Mouse (Mus musculus): ENCODE measurements around the gene Tpm3. TPM values are rescaled to one million over a fixed set of nuclear protein-coding genes. Genes with fewer than 3 reads are reported as not detected.

Gene Tpm3
- polyA plus RNA-seq, 1 experiment from 2014 or later, result 343 TPM

DNA sequence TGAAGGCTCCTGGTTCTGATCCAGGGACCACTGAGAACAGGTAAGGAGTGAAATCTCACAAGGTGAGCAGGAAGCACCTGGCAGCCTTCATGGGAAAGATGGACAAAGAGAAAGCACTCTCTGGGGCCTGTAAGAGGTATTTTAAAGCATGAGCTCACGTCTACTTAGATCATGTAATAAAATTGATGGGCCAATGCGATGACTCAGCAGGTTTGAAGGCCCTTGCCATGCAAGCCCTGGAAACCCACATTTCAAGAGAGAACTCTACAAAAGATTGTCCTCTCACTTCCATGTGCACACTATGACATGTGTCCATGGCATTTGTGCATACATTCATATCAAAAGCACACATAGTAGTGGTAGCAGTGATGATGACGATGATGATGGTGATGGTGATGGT is 67.5 kb downstream of the Tpm3 start:
- no peaks in the 10 kb centered on the region for H3K27me3 ChIP-seq (replicated peaks; ENCODE audit: control insufficient read depth, insufficient read depth, low read length)
- H3K27ac ChIP-seq (ENCODE audit: low read depth, low read length), result no peak overlapping the region
- no peaks in the 10 kb centered on the region for H3K9me3 ChIP-seq (ENCODE audit: control insufficient read depth, low read length)
- no peak overlapping the region for H3K9ac ChIP-seq (ENCODE audit: low read depth, low read length)
- no peak for ATAC-seq
- no peak overlapping the region for H3K4me2 ChIP-seq (ENCODE audit: low read length)
- H3K4me3 ChIP-seq (ENCODE audit: low read length), result no peak overlapping the region
- H3K4me1 ChIP-seq (ENCODE audit: control insufficient read depth, insufficient read depth, low read depth, low read length), result no peaks in the 10 kb centered on the region
- no peaks in the 10 kb centered on the region for H3K36me3 ChIP-seq (ENCODE audit: control insufficient read depth, insufficient read depth, low read length)
- 93% methylated on average over 3 of the region's 3 CpGs for WGBS

DNA sequence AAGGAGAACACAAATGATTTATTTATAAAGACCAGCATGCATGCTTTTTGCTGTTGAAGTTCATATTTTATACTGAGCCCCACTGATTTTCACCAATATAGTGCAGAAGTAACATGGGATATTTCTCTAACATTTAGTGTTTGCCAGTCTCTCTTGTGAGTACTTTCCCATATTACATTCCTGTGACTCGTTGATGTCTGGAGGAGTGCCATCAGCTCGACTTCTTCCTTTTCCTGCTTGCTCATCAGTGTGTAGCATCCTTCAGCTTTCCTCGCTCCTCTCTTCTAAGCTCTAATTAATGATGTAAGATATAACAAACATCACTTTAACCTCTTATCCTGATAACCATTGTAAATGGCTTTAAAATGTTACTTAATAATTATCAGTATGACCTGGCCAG is 73.0 kb downstream of the Tpm3 start:
- Histone ChIP-seq H3K36me3 (ENCODE audit: control insufficient read depth, insufficient read depth, low read length) (no peaks in the 10 kb centered on the region), H3K27me3 (replicated peaks; ENCODE audit: control insufficient read depth, insufficient read depth, low read length) (no peaks in the 10 kb centered on the region), H3K4me1 (ENCODE audit: control insufficient read depth, insufficient read depth, low read depth, low read length) (no peaks in the 10 kb centered on the region), H3K4me3 (ENCODE audit: low read length) (no peak overlapping the region), H3K9ac (ENCODE audit: low read depth, low read length) (no peak overlapping the region), H3K4me2 (ENCODE audit: low read length) (no peak overlapping the region), H3K27ac (ENCODE audit: low read depth, low read length) (no peak overlapping the region), H3K9me3 (ENCODE audit: control insufficient read depth, low read length) (no peaks in the 10 kb centered on the region)
- ATAC-seq, result no peak
- WGBS, result 80% methylated on average over 3 of the region's 3 CpGs

DNA sequence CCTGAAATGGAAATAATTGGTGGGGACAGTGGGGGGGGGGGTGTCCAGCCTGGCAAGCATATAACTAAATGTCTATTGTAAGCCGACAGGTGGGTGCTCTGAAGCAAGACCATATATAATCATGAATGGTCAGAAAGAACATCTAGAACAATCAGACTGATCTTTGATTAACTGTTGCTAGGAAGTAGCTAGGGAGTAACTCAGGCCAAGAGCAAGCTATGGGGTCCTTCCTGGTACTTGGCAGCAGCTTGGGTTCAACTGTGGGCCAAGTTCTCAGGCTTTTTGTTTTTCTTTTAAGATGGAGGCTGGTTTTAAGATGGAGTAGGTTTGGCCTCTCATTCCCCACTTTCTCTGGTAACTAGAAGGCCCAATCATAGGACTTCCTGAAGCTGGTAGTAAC is 74.2 kb downstream of the Tpm3 start:
- Histone ChIP-seq H3K4me2 (ENCODE audit: low read length) (no peak overlapping the region), H3K9me3 (ENCODE audit: control insufficient read depth, low read length) (no peaks in the 10 kb centered on the region), H3K9ac (ENCODE audit: low read depth, low read length) (no peak overlapping the region), H3K36me3 (ENCODE audit: control insufficient read depth, insufficient read depth, low read length) (no peaks in the 10 kb centered on the region), H3K27ac (ENCODE audit: low read depth, low read length) (no peak overlapping the region), H3K27me3 (replicated peaks; ENCODE audit: control insufficient read depth, insufficient read depth, low read length) (no peaks in the 10 kb centered on the region), H3K4me1 (ENCODE audit: control insufficient read depth, insufficient read depth, low read depth, low read length) (no peaks in the 10 kb centered on the region), H3K4me3 (ENCODE audit: low read length) (no peak overlapping the region)
- WGBS, result 54% methylated on average over 1 of the region's 1 CpGs
- peak; percentile 24; the same call in 1 of the 2 replicates for ATAC-seq

MicroRNA genes within 50 kb of the gene (microRNA counts, 519-probe panel; counts per million panel counts)
- microRNA mmu-miR-190b, result 2,883 counts per million, percentile 77 among the panel's probes with 10 or more counts

Small RNA genes lying within 50 kb of the gene (microRNA-seq; reads per million reads assigned to microRNA genes)
- 21.9 reads per million, percentile 33 among the genes with 10 or more reads in this experiment for gene Mir190b

Other genes starting within 250 kb of the Tpm3 start
- gene She, start 241.3 kb upstream of the Tpm3 start, polyA plus RNA-seq (2015; fragmentation: Nextera tagmentation; extraction: Ambion mirVana), result 1.2 and 1.4 TPM in 2 replicates
- gene Il6ra, start 159.5 kb upstream of the Tpm3 start, polyA plus RNA-seq (2015; fragmentation: Nextera tagmentation; extraction: Ambion mirVana), result 1.1 and 1.2 TPM in 2 replicates
- gene Atp8b2, start 109.1 kb upstream of the Tpm3 start, polyA plus RNA-seq (2015; fragmentation: Nextera tagmentation; extraction: Ambion mirVana), result 15.1 and 15.5 TPM in 2 replicates
- 114 TPM in 2 replicates for gene Hax1, start 73.9 kb upstream of the Tpm3 start, polyA plus RNA-seq (2015; fragmentation: Nextera tagmentation; extraction: Ambion mirVana)
- 207 TPM in 2 replicates for gene 4933434E20Rik, start 21.0 kb upstream of the Tpm3 start, polyA plus RNA-seq (2015; fragmentation: Nextera tagmentation; extraction: Ambion mirVana)
- gene Ubap2l, start 20.0 kb upstream of the Tpm3 start, polyA plus RNA-seq (2015; fragmentation: Nextera tagmentation; extraction: Ambion mirVana), result 105 and 122 TPM in 2 replicates
- gene Nup210l, start 31.5 kb downstream of the Tpm3 start, polyA plus RNA-seq (2015; fragmentation: Nextera tagmentation; extraction: Ambion mirVana), result 0.26 and 0.30 TPM in 2 replicates
- 626 and 662 TPM in 2 replicates for gene Rps27, start 141.0 kb downstream of the Tpm3 start, polyA plus RNA-seq (2015; fragmentation: Nextera tagmentation; extraction: Ambion mirVana)
- gene Rab13, start 141.0 kb downstream of the Tpm3 start, polyA plus RNA-seq (2015; fragmentation: Nextera tagmentation; extraction: Ambion mirVana), result 21.7 and 24.1 TPM in 2 replicates
- gene Jtb, start 158.9 kb downstream of the Tpm3 start, polyA plus RNA-seq (2015; fragmentation: Nextera tagmentation; extraction: Ambion mirVana), result 93.4 and 97.0 TPM in 2 replicates
- 2.0 and 2.2 TPM in 2 replicates for gene Creb3l4, start 170.9 kb downstream of the Tpm3 start, polyA plus RNA-seq (2015; fragmentation: Nextera tagmentation; extraction: Ambion mirVana)
- 40.3 and 54.2 TPM in 2 replicates for gene Slc39a1, start 175.5 kb downstream of the Tpm3 start, polyA plus RNA-seq (2015; fragmentation: Nextera tagmentation; extraction: Ambion mirVana)
- 19.6 and 25.3 TPM in 2 replicates for gene Crtc2, start 181.5 kb downstream of the Tpm3 start, polyA plus RNA-seq (2015; fragmentation: Nextera tagmentation; extraction: Ambion mirVana)
- 8.1 and 10.2 TPM in 2 replicates for gene Dennd4b, start 192.5 kb downstream of the Tpm3 start, polyA plus RNA-seq (2015; fragmentation: Nextera tagmentation; extraction: Ambion mirVana)
- gene Gatad2b, start 220.5 kb downstream of the Tpm3 start, polyA plus RNA-seq (2015; fragmentation: Nextera tagmentation; extraction: Ambion mirVana), result 9.3 and 12.1 TPM in 2 replicates